Mouse (Mus musculus) G1E (cell line): ENCODE data around the gene Slc44a3.

Experiments
- CTCF ChIP-seq: IDR thresholded peaks from 2 replicates; pipeline ENCODE4 v1.5.1; 2012; ENCODE audit warnings: low read depth, low read length, inconsistent platforms, mixed read lengths
- GATA1 ChIP-seq: IDR thresholded peaks from 2 replicates; pipeline ENCODE4 v1.6.1; 2012; ENCODE audit warnings: borderline replicate concordance, low read length, inconsistent platforms, mixed read lengths

DNA sequence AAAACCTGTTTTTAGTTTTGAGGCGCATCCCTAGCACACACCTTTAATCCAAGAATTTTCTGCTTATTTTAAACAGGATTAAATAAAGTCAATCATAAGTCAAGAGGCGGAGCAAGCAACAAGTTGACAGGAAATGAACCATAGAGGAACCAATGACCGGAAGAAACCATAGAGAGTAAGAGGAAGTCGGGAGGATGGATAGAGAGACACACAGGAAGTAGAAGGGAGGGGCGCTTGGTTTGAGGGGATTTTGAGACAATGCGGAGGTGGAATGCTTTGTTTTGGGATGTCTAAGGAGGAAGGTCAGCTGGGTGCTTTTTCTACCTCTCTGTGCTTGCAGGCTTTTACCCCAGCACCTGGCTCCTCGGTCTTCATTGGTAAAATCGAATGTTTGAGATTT, 15.2 kb downstream of the Slc44a3 start:
- no peak for TF ChIP-seq CTCF
- TF ChIP-seq GATA1 = no peak
